Mouse (Mus musculus) kidney, postnatal 10 days (tissue): ENCODE results near the gene A530032D15Rik.
"Not testable (repeated sequence)": the region's sequence is repeated elsewhere in the genome, so short reads cannot be mapped to it uniquely, and the experiment has no call there.

Source experiments
- DNase-seq: peaks from one replicate; pipeline ENCODE4 v3.0.0; 2021; ENCODE audit warnings: mixed read lengths

Gene A530032D15Rik

GRCm38 (mm10) chr1:85034394-85034793 is 75.3 kb downstream of the A530032D15Rik start:
- not testable (repeated sequence) for DNase-seq

- not testable (repeated sequence) for DNase-seq
These were observed 76.0 kb downstream of the A530032D15Rik start for GRCm38 (mm10) chr1:85033616-85034015.
